In the genomic region with DNA sequence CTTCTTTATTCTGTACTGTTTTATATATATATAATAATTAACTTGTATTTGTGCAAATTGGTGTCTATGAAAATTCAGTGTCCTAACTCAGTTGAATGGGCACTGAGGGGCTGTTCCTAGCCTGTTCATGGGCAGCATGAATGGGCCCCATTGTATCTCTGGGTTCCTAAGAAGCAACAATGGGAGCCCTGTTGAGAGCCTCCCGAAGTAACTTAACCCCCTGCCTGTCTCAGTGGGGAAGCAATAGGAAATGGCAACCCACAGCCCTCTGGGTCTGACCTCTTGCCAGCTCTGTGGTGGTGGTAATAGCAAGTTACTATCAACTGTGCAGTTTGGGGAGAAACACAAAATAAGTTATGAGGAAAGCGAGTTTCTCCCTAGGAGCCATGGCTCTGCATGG, we compare ENCODE assay signal across 14 mouse cellular contexts. TPM values are rescaled to one million over a fixed set of nuclear protein-coding genes. Genes with fewer than 3 reads are reported as not detected.
DNase-seq lines count a peak whose midpoint lies in the region; ATAC-seq lines count a peak whose summit lies in the region.
"Had no signal": no experiment of that assay in that cellular context is flagged by ENCODE, and none has a peak within 500 bp of the region (broad histone marks: within the 10 kb centered on the region; RNA-seq: fewer than 3 reads in every experiment).

No protein-coding gene starts in this region.

- DNase-seq in right cerebral cortex, postnatal 4 days = peak; percentile 10
- no peak for DNase-seq in right cerebral cortex, adult 2 months (ENCODE audit: low spot score in 2 of 2)
- DNase-seq in ovary, postnatal 36 days (ENCODE audit: low spot score) = no peak
- no peak for DNase-seq in kidney, postnatal 36 days
- DNase-seq in liver = no peak
- no peak for DNase-seq in adrenal gland, postnatal 10 days
- DNase-seq: cerebellum, adult 11-12 months; gastrocnemius, postnatal 14 days; thymus, adult 18-20 months had no signal

- 5% methylated on average over 2 of the region's 2 CpGs for WGBS in forebrain, embryonic 15.5 days
- 54% methylated on average over 2 of the region's 2 CpGs for WGBS in limb, embryonic 15.5 days

- H3K4me2 ChIP-seq in forebrain, embryonic 15.5 days (replicated peaks) = no peak overlapping the region
- H3K4me2 ChIP-seq in limb, embryonic 15.5 days = no peak overlapping the region

- peaks cover 61% of the 10 kb centered on the region for H3K36me3 ChIP-seq in forebrain, embryonic 15.5 days
- H3K36me3 ChIP-seq in limb, embryonic 15.5 days = peaks cover 75% of the 10 kb centered on the region

- H3K4me3 ChIP-seq in forebrain, embryonic 15.5 days = no peak overlapping the region
- no peak overlapping the region for H3K4me3 ChIP-seq in limb, embryonic 15.5 days

- H3K9ac ChIP-seq in forebrain, embryonic 15.5 days (replicated peaks) = no peak overlapping the region
- no peak overlapping the region for H3K9ac ChIP-seq in limb, embryonic 15.5 days

- H3K9me3 ChIP-seq in forebrain, embryonic 15.5 days = no peaks in the 10 kb centered on the region
- no peaks in the 10 kb centered on the region for H3K9me3 ChIP-seq in limb, embryonic 15.5 days

- ATAC-seq in forebrain, embryonic 15.5 days (replicated peaks) = peak; percentile 57; the same call in 1 of the 2 replicates
- no peak for ATAC-seq in limb, embryonic 15.5 days (ENCODE audit: insufficient number of reproducible peaks, low FRiP score, low TSS enrichment, low read depth)

- H3K27me3 ChIP-seq in forebrain, embryonic 15.5 days = no peaks in the 10 kb centered on the region
- no peaks in the 10 kb centered on the region for H3K27me3 ChIP-seq in limb, embryonic 15.5 days
- H3K27me3 ChIP-seq: CH12.LX had no signal

- H3K4me1 ChIP-seq in forebrain, embryonic 15.5 days = no peaks in the 10 kb centered on the region
- H3K4me1 ChIP-seq in limb, embryonic 15.5 days = no peaks in the 10 kb centered on the region; the same call in 1 of the 2 replicates

- H3K27ac ChIP-seq in forebrain, embryonic 15.5 days (replicated peaks) = no peak overlapping the region
- H3K27ac ChIP-seq in limb, embryonic 15.5 days = 0 out of 2 replicates have a peak overlapping the region, but pooled peaks have one; percentile 3

RNA-seq across cellular contexts. Expression of gene Lzic, which starts 11.6 kb away (rescaled TPM):
- polyA plus RNA-seq in forebrain, embryonic 15.5 days (2015; fragmentation: Nextera tagmentation; extraction: Ambion mirVana) = 47.9 and 51.0 TPM in 2 replicates
- 42.4 and 46.1 TPM in 2 replicates for polyA plus RNA-seq in limb, embryonic 15.5 days (2015; fragmentation: Nextera tagmentation; extraction: Ambion mirVana)
- total RNA-seq in adrenal gland, postnatal 10 days (2021) = 10 to 100 TPM; 40.1 to 42.1 TPM

RNA-seq across cellular contexts. Expression of gene Nmnat1, which starts 11.6 kb away (rescaled TPM):
- 10.5 and 12.8 TPM in 2 replicates for polyA plus RNA-seq in forebrain, embryonic 15.5 days (2015; fragmentation: Nextera tagmentation; extraction: Ambion mirVana)
- polyA plus RNA-seq in limb, embryonic 15.5 days (2015; fragmentation: Nextera tagmentation; extraction: Ambion mirVana) = 8.6 TPM in 2 replicates
- 10 to 100 TPM; 15.2 TPM for total RNA-seq in adrenal gland, postnatal 10 days (2021)

RNA-seq across cellular contexts. Expression of gene Tmem274, which starts 19.4 kb away (rescaled TPM):
- 0.39 TPM in 1 of 2 replicates, not detected in the other for polyA plus RNA-seq in forebrain, embryonic 15.5 days (2015; fragmentation: Nextera tagmentation; extraction: Ambion mirVana)
- not detected in 2 replicates for polyA plus RNA-seq in limb, embryonic 15.5 days (2015; fragmentation: Nextera tagmentation; extraction: Ambion mirVana)
- total RNA-seq in adrenal gland, postnatal 10 days (2021) = not detected
- total RNA-seq: CH12.LX; gastrocnemius, postnatal 14 days; hematopoietic stem cell, adult 5-6 weeks; left cerebral cortex, postnatal 25 days had no signal

RNA-seq across cellular contexts. Expression of gene Ctnnbip1, which starts 21.4 kb away (rescaled TPM):
- 98.1 and 113 TPM in 2 replicates for polyA plus RNA-seq in forebrain, embryonic 15.5 days (2015; fragmentation: Nextera tagmentation; extraction: Ambion mirVana)
- 58.9 and 64.4 TPM in 2 replicates for polyA plus RNA-seq in limb, embryonic 15.5 days (2015; fragmentation: Nextera tagmentation; extraction: Ambion mirVana)
- 10 to 100 TPM; 39.5 to 42.0 TPM for total RNA-seq in adrenal gland, postnatal 10 days (2021)

RNA-seq across cellular contexts. Expression of gene Rbp7, which starts 41.8 kb away (rescaled TPM):
- polyA plus RNA-seq in forebrain, embryonic 15.5 days (2015; fragmentation: Nextera tagmentation; extraction: Ambion mirVana) = not detected in 2 replicates
- polyA plus RNA-seq in limb, embryonic 15.5 days (2015; fragmentation: Nextera tagmentation; extraction: Ambion mirVana) = 1.0 and 1.5 TPM in 2 replicates
- total RNA-seq in adrenal gland, postnatal 10 days (2021) = 100 to 1,000 TPM in 1 of 2 experiments, 10 to 100 TPM in 1; 56.2 to 118 TPM
- total RNA-seq: CH12.LX; hematopoietic stem cell, adult 5-6 weeks; left cerebral cortex, postnatal 25 days had no signal
